Mouse (Mus musculus): ENCODE data around the gene Hes1.

DNA sequence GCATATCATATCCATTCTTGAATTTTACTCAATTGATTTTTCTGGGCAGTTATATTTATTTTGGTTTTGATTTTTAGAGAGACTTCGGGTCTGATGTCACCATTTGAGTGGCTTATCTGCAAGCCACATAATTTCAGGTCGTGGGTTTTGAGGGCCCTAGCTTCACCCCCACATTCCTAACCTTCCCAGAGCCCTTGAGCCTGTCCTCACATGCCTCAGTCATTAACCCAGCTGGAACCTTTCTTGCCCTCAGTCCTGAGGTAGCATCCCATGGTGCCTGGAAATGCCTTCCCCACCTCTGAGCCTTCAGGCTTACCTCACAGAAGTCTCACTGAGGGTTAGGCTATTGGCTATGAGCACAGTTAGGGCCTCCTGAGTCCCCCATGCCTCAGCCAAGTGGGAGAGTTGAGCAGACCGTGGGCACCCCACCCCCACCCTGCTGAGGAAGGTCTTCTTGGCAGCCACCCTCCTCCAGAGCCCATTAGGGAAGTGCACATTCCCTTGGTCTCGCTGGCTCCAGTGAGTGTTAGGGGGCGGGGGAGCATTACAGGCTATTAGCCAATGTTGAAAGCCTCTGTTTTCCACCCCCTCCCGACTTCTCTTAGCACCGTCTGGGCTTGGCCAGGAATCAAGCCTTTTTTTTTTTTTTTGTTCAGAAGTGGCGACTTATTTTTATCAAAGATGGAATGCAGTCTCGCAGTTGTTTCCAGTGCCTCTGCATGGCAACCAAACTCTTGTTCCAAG lies 5.0 kb upstream of the Hes1 start:
- TF ChIP-seq EP300 (IDR thresholded peaks at IDR 0.05) (peak; percentile 91), CTCF (IDR thresholded peaks at IDR 0.05) (no peak)
